Mouse (Mus musculus): ENCODE results near the gene Morn4. TPM values are rescaled to one million over a fixed set of nuclear protein-coding genes. Genes with fewer than 3 reads are reported as not detected.
A peak's percentile ranks its signal among the peaks of the same experiment; 100 is the strongest.
"Not testable (repeated sequence)": the region's sequence is repeated elsewhere in the genome, so short reads cannot be mapped to it uniquely, and the experiment has no call there.

Gene Morn4
- polyA plus RNA-seq, 1 experiment from 2014 or later, result 154 TPM

DNA sequence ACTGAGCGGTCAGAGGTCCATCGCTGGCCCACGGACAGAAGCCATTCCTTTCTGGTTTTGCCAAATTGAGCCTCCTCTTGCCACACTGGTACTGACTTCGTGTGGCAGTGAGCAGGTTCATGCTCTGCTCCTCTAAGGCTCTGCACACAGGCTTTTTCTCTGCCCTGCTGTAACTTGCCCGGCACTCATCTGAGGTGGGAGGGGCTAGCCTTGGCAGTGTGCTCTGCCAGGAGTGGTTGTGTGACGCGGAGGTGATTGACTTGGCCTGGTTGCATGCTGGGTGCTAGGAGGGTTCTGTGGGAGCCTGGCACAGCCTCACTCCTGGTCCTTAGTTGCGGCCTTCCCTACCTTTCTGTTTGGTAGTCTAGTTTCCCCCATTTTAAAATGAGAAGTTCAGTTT lies 34.3 kb upstream of the Morn4 start:
- no peaks in the 10 kb centered on the region for H3K27me3 ChIP-seq (replicated peaks)
- no peak overlapping the region for H3K4me3 ChIP-seq
- H3K9ac ChIP-seq, result no peak overlapping the region
- peaks cover 39% of the 10 kb centered on the region for H3K36me3 ChIP-seq (replicated peaks)
- WGBS, result 93% methylated on average over 8 of the region's 8 CpGs
- no peak for ATAC-seq (replicated peaks)
- no peaks in the 10 kb centered on the region for H3K9me3 ChIP-seq
- H3K4me1 ChIP-seq, result no peaks in the 10 kb centered on the region
- H3K4me2 ChIP-seq, result no peak overlapping the region
- H3K27ac ChIP-seq, result no peak overlapping the region

DNA sequence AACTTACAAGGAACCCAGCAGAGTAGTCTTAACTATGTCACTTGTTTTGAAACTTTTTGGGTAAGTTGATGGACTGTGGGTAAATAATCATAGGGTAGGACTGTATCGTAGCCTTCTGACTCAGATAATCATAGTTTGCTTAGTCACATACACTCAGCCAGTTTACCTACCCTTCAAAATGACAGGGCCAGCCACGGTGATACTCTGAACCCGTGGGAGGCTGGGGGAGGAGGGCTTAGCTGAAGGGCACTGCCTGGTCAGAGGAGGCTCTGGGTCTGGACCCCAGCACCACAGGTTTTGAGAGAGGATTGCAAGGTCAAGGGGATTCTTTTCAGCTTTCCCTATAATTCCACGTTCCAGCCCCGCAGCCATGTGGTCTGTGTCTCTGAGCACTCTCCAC lies 32.4 kb upstream of the Morn4 start:
- WGBS, result 88% methylated on average over 5 of the region's 5 CpGs
- no peak overlapping the region for H3K9ac ChIP-seq
- H3K4me1 ChIP-seq, result no peaks in the 10 kb centered on the region
- H3K9me3 ChIP-seq, result no peaks in the 10 kb centered on the region
- H3K27me3 ChIP-seq (replicated peaks), result no peaks in the 10 kb centered on the region
- no peak overlapping the region for H3K27ac ChIP-seq
- ATAC-seq (replicated peaks), result no peak
- H3K4me2 ChIP-seq, result no peak overlapping the region
- H3K4me3 ChIP-seq, result no peak overlapping the region
- peaks cover 47% of the 10 kb centered on the region for H3K36me3 ChIP-seq (replicated peaks)

- Histone ChIP-seq H3K36me3 (replicated peaks) (peaks cover 45% of the 10 kb centered on the region), H3K4me2 (no peak overlapping the region), H3K4me3 (no peak overlapping the region), H3K9me3 (no peaks in the 10 kb centered on the region), H3K4me1 (no peaks in the 10 kb centered on the region), H3K27me3 (replicated peaks) (no peaks in the 10 kb centered on the region), H3K9ac (no peak overlapping the region), H3K27ac (no peak overlapping the region)
- WGBS, result 98% methylated on average over 9 of the region's 9 CpGs
- ATAC-seq (replicated peaks), result no peak
Measured at GRCm38 (mm10) chr19:42118142-42118541, 32.0 kb upstream of the Morn4 start.

- 94% methylated on average over 4 of the region's 4 CpGs for WGBS
- no peak overlapping the region for H3K4me2 ChIP-seq
- no peak for ATAC-seq (replicated peaks)
- H3K9me3 ChIP-seq, result no peaks in the 10 kb centered on the region
- no peak overlapping the region for H3K27ac ChIP-seq
- no peak overlapping the region for H3K4me3 ChIP-seq
- no peaks in the 10 kb centered on the region for H3K4me1 ChIP-seq
- H3K9ac ChIP-seq, result no peak overlapping the region
- no peaks in the 10 kb centered on the region for H3K27me3 ChIP-seq (replicated peaks)
- H3K36me3 ChIP-seq (replicated peaks), result peaks cover 36% of the 10 kb centered on the region
Measured at GRCm38 (mm10) chr19:42115783-42116335, 29.7 kb upstream of the Morn4 start.

GRCm38 (mm10) chr19:42104681-42105080 lies 18.5 kb upstream of the Morn4 start:
- no peak for ATAC-seq (replicated peaks)
- H3K9ac ChIP-seq, result no peak overlapping the region
- H3K4me2 ChIP-seq, result no peak overlapping the region
- no peaks in the 10 kb centered on the region for H3K4me1 ChIP-seq
- no peaks in the 10 kb centered on the region for H3K27me3 ChIP-seq (replicated peaks)
- no peaks in the 10 kb centered on the region for H3K9me3 ChIP-seq
- H3K36me3 ChIP-seq (replicated peaks), result 0 out of 2 replicates have a peak, but pooled peaks cover 10% of the 10 kb centered on the region
- no peak overlapping the region for H3K27ac ChIP-seq
- 94% methylated on average over 9 of the region's 9 CpGs for WGBS
- H3K4me3 ChIP-seq, result no peak overlapping the region

DNA sequence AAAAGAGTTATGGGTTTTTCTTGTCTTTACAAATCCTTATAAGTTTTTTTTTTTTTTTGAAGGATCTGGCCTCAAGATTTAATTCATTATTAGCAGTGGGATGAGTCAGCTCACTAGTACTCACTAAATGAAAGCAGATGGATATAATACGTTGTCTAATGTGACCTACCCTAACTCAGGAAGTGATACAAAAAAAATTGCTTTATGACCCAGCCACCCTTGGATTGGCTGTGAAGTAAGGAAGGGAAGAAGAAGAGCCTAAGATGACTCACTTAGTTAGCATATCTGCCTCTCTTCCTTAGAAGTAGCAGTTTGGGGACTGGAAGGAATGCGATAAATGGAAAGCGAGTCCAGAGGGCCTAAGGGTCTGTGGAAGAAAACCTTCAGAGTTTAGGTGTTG lies 13.2 kb upstream of the Morn4 start:
- no peak for ATAC-seq (replicated peaks)
- H3K36me3 ChIP-seq (replicated peaks), result 0 out of 2 replicates have a peak, but pooled peaks cover 3% of the 10 kb centered on the region
- H3K4me3 ChIP-seq, result no peak overlapping the region
- no peak overlapping the region for H3K27ac ChIP-seq
- peaks cover 2% of the 10 kb centered on the region; the same call in 1 of the 2 replicates for H3K4me1 ChIP-seq
- WGBS, result 92% methylated on average over 3 of the region's 3 CpGs
- no peaks in the 10 kb centered on the region for H3K27me3 ChIP-seq (replicated peaks)
- H3K4me2 ChIP-seq, result no peak overlapping the region
- H3K9ac ChIP-seq, result no peak overlapping the region
- no peaks in the 10 kb centered on the region for H3K9me3 ChIP-seq

DNA sequence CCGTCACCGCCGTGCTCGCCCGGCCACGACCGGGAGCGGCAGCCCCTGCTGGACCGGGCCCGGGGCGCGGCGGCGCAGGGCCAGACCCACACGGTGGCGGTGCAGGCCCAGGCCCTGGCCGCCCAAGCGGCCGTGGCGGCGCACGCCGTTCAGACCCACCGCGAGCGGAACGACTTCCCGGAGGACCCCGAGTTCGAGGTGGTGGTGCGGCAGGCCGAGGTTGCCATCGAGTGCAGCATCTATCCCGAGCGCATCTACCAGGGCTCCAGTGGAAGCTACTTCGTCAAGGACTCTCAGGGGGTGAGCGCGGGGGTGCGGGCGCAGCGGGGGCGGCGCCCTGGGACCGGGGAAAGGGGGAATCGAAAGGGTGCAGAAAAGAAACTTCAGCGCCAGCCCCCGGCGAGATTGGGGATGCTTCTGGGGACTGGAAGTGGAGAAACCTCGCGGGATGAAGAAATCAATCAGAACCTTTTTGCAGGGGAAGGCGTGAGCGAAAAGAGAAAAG lies 4.5 kb upstream of the Morn4 start:
- H3K4me3 ChIP-seq, result peak overlapping the region; percentile 79
- peaks cover 36% of the 10 kb centered on the region for H3K4me1 ChIP-seq
- H3K36me3 ChIP-seq (replicated peaks), result no peaks in the 10 kb centered on the region
- no peaks in the 10 kb centered on the region for H3K9me3 ChIP-seq
- peak overlapping the region; percentile 89 for H3K27ac ChIP-seq
- H3K27me3 ChIP-seq (replicated peaks), result no peaks in the 10 kb centered on the region
- peak overlapping the region; percentile 68 for H3K9ac ChIP-seq
- peak; percentile 69 for ATAC-seq (replicated peaks)
- WGBS, result under 1% methylated on average over 47 of the region's 52 CpGs
- H3K4me2 ChIP-seq, result peak overlapping the region; percentile 73

GRCm38 (mm10) chr19:42089748-42090595 lies 3.8 kb upstream of the Morn4 start, which contains the start of gene Pi4k2a:
TSS of gene Pi4k2a (plus strand) at chr19:42090470.
- peak; percentile 98 for ATAC-seq (replicated peaks)

DNA sequence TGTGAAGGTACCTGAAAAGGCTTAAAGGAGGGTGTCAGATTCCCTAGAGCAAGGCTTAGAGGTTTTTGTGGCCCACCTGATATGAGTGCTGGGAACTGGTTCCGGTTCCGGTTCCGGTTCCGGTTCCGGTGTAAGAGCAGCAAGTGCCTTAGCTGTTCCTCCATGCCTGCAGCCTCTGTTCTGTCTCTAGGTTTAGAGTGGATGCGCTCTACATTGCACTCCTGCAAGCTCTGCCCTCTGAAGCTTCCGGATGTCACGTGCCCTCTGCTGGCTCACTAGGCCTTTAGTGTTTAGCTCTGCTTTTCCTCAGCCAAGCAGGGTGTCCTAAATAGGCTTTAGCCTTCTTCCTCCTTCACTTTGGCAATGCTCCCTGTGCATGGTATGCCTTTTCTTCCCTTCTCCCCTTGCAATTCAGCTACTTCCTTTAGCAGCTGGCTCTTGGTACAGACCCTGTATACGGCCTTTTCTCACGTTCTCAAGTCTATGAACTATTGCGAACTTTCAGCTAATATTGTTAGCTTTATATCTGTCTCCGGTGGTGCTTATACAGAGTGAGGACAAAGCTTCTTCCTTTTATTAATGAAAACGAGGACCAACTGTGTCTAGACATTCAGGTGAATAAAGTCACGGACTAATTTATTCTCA lies 3.1 kb upstream of the Morn4 start:
- Histone ChIP-seq H3K27me3 (replicated peaks) (no peaks in the 10 kb centered on the region), H3K27ac (peak overlapping the region; percentile 77), H3K9ac (0 out of 2 replicates have a peak overlapping the region, but pooled peaks have one; percentile 1), H3K4me3 (peak overlapping the region; percentile 79), H3K4me2 (peak overlapping the region; percentile 58), H3K4me1 (peaks cover 40% of the 10 kb centered on the region), H3K9me3 (no peaks in the 10 kb centered on the region), H3K36me3 (replicated peaks) (no peaks in the 10 kb centered on the region)
- no peak for ATAC-seq (replicated peaks)
- 14% methylated on average over 14 of the region's 14 CpGs for WGBS

More at GRCm38 (mm10) chr19:42089748-42090595, 3.8 kb upstream of the Morn4 start, which contains the start of gene Pi4k2a:
- 1% methylated on average over 55 of the region's 55 CpGs for WGBS
- Histone ChIP-seq H3K36me3 (replicated peaks) (no peaks in the 10 kb centered on the region), H3K9ac (peak within 1 kb of the TSS; percentile 68), H3K4me1 (peaks cover 40% of the 10 kb centered on the region), H3K27ac (peak within 1 kb of the TSS; percentile 89), H3K4me2 (peak within 1 kb of the TSS; percentile 73), H3K4me3 (peak within 1 kb of the TSS; percentile 79), H3K9me3 (no peaks in the 10 kb centered on the region), H3K27me3 (replicated peaks) (no peaks in the 10 kb centered on the region)

GRCm38 (mm10) chr19:42085690-42086089 lies 467 bp downstream of the Morn4 start:
- peak overlapping the region; percentile 85 for H3K27ac ChIP-seq
- no peaks in the 10 kb centered on the region for H3K27me3 ChIP-seq (replicated peaks)
- no peaks in the 10 kb centered on the region for H3K36me3 ChIP-seq (replicated peaks)
- H3K9ac ChIP-seq, result peak overlapping the region; percentile 80
- WGBS, result 7% methylated on average over 10 of the region's 10 CpGs
- peak overlapping the region; percentile 92 for H3K4me2 ChIP-seq
- H3K4me3 ChIP-seq, result peak overlapping the region; percentile 74
- peaks cover 23% of the 10 kb centered on the region for H3K4me1 ChIP-seq
- no peaks in the 10 kb centered on the region for H3K9me3 ChIP-seq
- peak; percentile 1; the same call in 1 of the 2 replicates for ATAC-seq (replicated peaks)

DNA sequence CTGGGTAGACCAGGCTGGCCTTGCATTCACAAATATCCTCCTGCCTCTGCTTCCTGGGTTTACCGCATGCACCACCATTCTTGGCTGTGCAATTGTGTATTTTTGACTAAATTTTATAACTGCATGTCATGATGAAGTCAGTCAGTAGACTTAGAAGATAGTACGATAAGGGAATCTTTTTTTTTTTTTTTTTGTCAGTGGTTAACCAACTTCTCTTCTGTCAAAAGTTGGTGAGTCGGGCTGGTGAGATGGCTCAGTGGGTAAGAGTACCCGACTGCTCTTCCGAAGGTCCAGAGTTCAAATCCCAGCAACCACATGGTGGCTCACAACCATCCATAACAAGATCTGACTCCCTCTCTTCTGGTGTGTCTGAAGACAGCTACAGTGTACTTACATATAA lies 4.5 kb downstream of the Morn4 start:
- 93% methylated on average over 5 of the region's 5 CpGs for WGBS
- H3K27ac ChIP-seq; H3K4me3 ChIP-seq; H3K36me3 ChIP-seq (replicated peaks); ATAC-seq (replicated peaks); H3K9ac ChIP-seq; H3K9me3 ChIP-seq; H3K4me2 ChIP-seq; H3K27me3 ChIP-seq (replicated peaks): not testable (repeated sequence)
- H3K4me1 ChIP-seq, result peaks cover 12% of the 10 kb centered on the region

DNA sequence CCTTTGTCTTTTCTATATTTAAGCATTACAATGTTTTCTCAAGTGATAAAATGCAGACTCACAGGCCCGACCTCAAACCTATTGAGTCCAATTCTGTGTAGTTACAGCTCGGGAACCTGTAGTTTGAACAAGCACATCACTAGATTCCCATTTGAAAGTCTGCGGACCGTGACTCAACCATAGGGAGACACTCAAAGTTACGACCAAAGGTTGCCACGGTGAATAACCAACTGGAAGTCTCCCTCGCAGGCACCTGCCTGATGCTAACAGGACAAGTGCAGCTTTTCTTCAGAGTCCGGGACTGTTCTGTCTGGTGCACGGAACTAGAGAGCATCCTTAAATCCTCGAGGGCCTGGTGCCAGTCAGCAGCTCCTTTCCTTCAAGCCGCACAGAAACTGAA lies 5.7 kb downstream of the Morn4 start:
- H3K9ac ChIP-seq, result no peak overlapping the region
- no peak overlapping the region for H3K4me3 ChIP-seq
- H3K9me3 ChIP-seq, result no peaks in the 10 kb centered on the region
- no peak overlapping the region for H3K27ac ChIP-seq
- H3K27me3 ChIP-seq (replicated peaks), result no peaks in the 10 kb centered on the region
- H3K4me1 ChIP-seq, result peaks cover 7% of the 10 kb centered on the region
- H3K4me2 ChIP-seq, result no peak overlapping the region
- H3K36me3 ChIP-seq (replicated peaks), result peaks cover 20% of the 10 kb centered on the region
- no peak for ATAC-seq (replicated peaks)
- 72% methylated on average over 11 of the region's 11 CpGs for WGBS

Data from midbrain, embryonic 15.5 days (tissue).